Mouse (Mus musculus): ENCODE measurements around the gene Il9r.

- TF ChIP-seq GATA1 (IDR thresholded peaks at IDR 0.05; ENCODE audit: borderline replicate concordance, low read length) (no peak), FLI1 (IDR thresholded peaks at IDR 0.05; ENCODE audit: low read length) (no peak)
Measured at GRCm38 (mm10) chr11:32201922-32202685, 2.0 kb upstream of the Il9r start.
